Mouse (Mus musculus) bone marrow, adult 2 months (tissue): ENCODE data around the gene Med13l.

ENCODE experiments used
- CTCF ChIP-seq: fragments of 200-500 bp; IDR thresholded peaks from 2 replicates; pipeline ENCODE4 v1.5.1; 2011; ENCODE audit warnings: low read length, control low read depth; ENCODE audit not compliant: control insufficient read depth, insufficient read depth
- POLR2A ChIP-seq: fragments of 200-500 bp; IDR thresholded peaks from 2 replicates; pipeline ENCODE4 v1.6.1; 2011; ENCODE audit warnings: low read depth, mild to moderate bottlenecking, control low read depth, low read length, borderline replicate concordance; ENCODE audit not compliant: control insufficient read depth

GRCm38 (mm10) chr5:118811690-118812089 is 251.2 kb downstream of the Med13l start:
- TF ChIP-seq CTCF: no peak
- no peak for TF ChIP-seq POLR2A
